Mouse (Mus musculus) bone marrow, adult 2 months (tissue): ENCODE measurements around the gene Plk2.

ENCODE experiments used
- CTCF ChIP-seq: fragments of 200-500 bp; IDR thresholded peaks from 2 replicates; pipeline ENCODE4 v1.5.1; 2011; ENCODE audit warnings: low read length, control low read depth; ENCODE audit not compliant: control insufficient read depth, insufficient read depth
- POLR2A ChIP-seq: fragments of 200-500 bp; IDR thresholded peaks from 2 replicates; pipeline ENCODE4 v1.6.1; 2011; ENCODE audit warnings: low read depth, mild to moderate bottlenecking, control low read depth, low read length, borderline replicate concordance; ENCODE audit not compliant: control insufficient read depth

GRCm38 (mm10) chr13:110401877-110402276 is 7.0 kb downstream of the Plk2 start:
- no peak for TF ChIP-seq POLR2A
- no peak for TF ChIP-seq CTCF
